Mouse (Mus musculus) embryo, embryonic 10 days (tissue): ENCODE measurements around the gene Mecr.

Source experiments
- DNase-seq: peaks from one replicate; pipeline ENCODE4 v3.0.0-alpha.2; 2015; ENCODE audit warnings: low spot score

The Mecr gene

DNA sequence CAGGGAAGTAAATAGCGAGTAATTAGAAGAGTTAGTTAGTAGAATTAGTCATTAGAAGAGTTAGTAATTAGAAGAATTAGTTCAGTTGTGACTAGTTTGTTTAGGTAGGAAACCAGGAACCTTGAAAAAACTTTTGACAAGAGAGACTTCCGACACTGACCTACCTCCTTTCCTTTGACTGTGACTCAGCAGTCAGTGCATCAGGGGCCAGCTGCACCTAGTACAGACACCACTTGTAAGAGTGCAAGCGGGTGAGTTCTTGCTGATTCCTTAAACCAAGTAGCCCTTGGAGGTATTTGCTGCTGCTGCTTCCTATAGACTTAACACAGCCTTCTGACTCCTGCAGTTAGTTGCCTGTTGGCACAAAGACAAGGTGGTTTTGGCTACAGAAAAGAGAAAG lies 47.4 kb downstream of the Mecr start:
- no peak for DNase-seq

DNA sequence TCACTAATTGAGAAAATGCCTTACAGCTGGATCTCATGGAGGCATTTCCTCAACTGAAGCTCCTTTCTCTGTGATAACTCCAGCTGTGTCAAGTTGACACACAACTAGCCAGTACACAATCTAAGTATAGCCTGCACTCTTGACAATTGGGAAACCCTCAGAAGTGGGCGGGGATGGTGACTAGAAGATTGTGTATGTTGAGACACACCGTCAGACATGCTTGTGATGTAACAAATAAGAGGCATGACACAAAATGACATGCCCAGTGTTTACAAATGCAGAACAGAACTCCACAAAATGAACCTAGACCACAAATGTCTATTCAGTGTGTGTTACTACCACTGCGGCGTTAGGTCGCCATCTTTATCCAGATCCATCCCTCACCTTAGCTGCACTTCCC lies 53.8 kb downstream of the Mecr start:
- no peak for DNase-seq

DNA sequence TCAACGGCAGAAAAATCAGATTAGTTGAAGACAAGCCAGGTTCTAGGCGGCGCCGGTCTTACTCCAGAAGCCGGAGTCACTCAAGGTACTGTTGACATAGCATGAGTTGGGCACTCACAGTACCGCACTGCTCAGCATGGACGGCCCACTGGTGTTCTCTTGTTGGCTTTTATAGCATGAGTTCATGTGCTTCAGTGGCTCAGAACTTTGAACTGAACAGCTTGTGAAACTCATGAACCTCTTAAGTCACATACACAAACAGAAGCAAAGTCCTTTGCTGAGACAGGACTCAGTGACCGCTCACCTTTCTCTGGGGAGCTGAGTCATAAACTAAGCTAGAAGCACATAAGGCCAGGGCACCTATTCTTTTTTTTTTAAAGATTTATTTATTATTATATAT lies 54.5 kb downstream of the Mecr start:
- no peak for DNase-seq

DNA sequence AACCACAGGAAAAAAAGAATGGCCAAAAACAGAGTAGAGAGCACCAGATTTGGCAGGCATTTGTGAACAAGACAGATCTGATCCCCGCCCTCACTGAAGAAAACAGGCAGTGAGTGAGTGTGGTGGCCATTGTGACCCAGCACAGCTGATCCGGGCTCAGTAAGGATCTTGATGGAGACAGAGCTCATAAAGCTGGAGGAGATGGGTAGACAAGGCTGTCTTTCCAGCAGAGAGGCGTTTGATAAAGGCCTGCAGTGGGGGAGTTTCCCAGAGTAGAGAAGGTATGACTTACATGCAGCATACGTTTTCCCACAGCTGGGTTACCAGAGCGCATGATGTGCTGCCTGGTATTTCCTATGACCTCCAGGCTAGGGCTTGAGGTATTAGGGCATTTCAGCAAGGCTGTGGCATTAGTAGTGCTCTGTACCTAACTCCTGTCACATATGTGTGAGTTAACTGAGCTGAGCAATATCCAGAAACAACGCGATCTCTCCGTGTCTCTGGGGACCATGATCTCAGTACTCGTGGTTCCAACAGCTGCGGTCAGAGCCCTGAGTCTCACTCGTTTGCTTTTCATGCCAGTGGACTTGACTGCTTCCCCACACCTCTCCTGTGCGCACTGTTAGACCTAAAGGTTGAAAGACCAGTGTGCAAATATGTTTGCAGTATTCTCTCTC lies 55.4 kb downstream of the Mecr start:
- no peak for DNase-seq

DNA sequence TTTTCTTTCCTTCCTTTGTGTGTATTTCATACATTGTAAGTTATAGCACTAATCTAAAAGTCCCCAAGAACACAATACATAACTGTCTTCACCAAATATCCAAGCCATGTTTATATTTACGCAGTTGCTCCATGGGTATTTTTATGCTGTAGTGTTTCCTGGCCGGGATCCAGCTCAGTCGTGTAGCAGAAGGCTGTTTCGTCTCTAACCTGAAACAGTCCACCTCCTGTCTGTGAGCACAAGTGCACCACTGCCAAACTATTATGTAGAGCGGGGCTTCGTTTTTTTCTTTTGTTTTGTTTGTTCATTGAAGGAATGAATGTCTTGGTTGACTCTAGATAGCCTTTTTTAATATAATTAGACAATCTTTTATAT lies 55.9 kb downstream of the Mecr start:
- no peak for DNase-seq

DNA sequence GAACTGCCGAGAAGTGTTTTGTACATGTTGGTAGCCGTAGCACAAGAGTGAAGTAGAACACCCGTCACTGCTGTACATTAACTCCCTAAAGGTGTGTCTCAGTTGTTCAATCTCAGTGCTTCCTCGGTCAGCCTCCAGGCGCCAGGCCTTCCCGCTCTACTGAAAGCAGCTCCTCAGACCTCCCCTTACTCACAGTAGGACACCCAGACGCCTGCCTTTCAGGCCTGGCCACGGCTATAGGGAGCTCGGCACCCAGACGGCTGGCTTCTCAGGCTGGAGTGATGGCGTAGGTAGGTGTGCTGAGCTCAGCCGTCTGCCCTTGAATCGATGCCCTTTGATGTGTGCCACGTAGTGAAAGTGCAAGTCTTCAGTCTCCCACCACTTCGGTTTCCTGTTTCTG lies 57.8 kb downstream of the Mecr start:
- no peak for DNase-seq

DNA sequence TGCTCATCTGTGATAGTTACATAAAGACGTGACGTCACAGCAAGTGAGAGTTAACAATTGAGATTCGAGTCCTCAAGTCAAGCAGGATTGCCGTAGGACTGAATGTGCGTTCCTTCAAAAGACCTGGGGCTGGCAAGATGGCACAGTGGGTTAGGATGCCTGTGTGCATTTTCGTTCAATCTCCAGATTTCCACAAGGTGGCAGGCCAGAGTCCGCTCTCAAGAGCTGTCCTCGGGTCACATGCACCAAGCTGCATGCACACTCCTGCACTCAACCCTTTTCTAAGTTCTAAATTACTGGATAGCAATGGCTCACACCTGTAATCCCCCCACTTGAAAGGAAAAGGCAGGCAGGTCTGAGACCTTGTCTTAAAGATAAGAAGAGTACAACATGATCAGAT lies 61.2 kb downstream of the Mecr start:
- DNase-seq = peak; percentile 72

DNA sequence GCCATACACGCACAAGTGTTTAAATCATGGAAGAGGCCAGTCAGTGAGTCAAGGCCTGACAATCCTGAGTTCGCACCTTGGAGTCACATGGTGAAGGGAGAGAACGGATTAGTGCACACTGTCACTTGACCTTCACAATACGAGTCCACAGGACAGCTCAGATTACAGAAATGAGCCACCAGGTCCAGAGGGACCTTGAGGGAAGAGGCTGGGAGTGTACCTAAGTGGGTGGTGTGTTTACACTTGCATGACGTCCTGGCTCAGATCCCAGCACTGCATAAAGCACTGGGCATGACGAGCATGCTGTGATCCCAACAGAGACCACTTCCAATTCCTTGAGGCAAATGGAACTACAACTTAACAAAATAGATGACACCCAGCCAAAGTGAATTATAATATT lies 63.2 kb downstream of the Mecr start:
- no peak for DNase-seq

DNA sequence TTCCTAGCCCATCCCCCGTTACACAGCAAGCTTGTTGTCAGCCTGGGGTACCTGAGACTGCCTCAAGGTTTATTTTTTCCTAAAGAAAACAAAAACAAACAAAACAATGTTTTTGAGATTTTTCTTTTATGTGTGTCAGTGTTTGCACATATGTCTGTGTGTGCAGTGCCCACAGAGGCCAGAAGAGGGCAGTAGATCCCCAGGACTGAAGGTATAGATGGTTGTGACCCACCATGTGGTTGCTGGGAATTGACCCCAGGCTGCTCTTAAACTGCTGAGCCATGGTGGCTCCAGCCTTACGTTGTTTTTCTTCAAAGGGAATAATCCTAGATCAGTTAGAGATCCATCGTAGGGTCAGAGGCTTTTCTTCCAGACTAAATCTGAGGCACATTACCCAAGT lies 64.6 kb downstream of the Mecr start:
- no peak for DNase-seq

DNA sequence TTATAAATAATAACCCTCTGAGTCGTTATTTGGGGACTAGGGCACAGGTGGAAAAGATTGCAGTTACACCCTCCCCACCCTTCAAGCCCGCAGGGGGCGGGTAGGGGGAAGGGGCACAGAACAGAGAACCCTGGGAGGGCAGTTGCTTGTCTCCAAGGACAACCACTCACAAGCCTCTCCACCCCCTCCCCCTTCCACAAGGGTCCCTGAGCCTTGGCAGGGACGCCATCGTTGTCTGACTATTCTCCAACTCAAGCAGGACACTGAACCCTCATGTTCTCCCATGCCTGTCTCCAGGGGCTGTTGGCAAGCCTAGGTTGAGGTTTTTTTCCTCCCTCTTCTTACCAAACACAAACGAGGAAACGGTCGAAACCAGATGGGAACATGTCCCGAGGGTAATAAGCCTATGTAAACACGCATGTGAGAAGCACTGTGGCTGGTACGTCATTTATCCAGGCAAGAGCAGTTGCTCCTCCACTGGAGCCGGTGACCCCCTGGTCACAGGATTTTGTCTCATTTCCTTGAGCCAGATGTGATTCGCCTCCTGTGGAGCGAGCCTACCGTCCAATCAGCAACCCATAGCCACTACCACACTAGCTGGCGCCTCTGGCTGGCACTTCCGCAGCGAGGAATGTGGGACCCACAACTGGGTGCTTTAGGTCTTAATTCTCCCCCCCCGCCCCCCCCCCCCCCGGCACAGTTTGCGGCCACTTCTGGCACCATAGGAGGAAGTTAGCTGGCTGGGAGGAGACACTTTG lies 67.1 kb downstream of the Mecr start:
- DNase-seq = peak; percentile 66

DNA sequence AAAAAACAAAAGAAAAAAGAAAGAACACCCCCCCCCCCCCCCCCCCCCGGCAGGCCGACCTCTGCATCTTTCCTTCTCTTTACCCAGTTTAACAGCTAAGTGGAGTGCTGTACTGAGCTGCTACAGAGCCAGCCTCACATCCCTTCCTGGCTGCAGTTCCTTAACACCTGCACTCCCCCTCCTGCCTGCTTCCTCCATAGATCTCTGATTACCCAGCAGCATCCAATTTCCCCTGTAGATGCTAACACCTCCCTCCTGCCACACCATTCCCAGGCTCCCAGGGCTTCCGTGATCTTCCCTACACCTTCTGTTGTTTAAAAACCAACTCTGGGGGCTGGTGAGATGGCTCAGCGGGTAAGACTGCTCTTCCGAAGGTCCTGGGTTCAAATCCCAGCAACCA lies 68.3 kb downstream of the Mecr start:
- no peak for DNase-seq

DNA sequence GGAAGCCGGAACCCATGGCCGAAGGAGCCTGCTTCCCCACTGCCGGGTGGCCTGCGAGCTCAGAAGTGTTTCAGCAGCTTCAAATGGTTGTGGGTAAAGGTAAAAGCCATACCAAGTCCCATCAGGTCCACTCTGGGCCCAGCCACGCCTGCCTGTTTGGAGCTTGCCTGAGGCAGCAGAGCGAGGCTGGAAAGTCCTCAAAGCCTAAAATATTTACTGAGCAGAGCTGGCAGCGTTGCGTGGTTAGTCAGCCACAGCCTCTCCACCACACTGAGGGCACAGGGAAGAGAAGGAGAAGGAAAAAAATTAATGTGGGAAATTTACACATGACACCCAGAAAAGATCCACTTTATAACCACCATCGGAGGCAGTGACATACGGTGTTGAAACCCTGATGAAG lies 70.3 kb downstream of the Mecr start:
- no peak for DNase-seq

DNA sequence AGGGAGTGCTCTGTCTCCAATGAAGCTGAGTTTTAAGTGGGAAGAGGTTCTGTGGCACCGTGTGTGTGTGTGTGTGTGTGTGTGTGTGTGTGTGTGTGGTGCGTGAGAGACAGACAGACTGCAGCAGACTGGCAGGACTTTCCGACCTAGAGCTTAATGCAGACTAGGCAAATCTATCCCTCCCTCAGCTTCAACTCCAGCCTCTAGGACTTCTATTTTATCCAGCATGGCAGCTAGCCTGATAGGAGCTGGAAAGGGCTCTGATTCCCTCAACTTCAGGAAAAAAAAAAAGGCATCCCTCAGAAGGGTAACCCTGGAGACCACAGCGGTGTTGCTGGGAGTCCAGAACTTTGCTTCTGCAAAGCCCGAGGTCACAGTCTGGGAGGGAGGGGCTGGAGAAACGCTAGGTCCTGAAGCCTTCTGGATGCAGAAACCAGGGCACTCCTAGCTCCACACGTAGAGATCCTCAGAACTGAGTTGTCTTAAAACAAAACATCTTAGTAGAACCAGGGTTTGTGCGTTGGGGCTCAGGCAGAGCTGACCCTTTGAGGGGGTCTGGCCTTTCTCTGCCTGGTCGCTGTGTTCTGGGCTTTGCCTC lies 70.9 kb downstream of the Mecr start:
- peak; percentile 52 for DNase-seq

DNA sequence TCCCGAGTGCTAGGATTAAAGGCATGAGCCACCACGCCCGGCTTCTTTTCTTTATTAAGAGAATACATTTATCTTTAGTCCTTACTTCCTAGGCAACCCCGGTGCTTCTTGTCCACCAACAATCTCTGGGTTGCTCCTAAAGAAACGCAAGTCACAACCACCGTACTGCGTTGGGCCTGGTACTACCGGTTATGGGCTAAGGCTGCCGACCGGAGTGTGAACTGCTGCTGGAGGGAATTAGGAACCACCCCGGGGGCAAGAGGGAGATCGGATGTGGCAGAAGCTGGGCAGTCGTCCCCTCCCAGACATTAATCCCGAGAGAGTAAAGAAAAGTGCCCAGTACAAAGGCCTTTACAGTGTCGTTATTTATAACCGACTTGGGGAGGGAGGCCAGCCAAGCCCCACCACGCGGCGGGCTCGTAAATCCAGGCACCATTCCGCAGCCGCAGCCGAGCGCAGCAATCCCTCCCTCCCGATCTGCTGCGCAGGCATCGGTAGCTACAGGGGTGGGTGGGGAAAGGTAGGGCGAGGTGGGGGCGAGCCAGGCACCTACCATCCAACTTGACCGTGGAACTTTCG lies 71.7 kb downstream of the Mecr start:
- DNase-seq = peak; percentile 75

DNA sequence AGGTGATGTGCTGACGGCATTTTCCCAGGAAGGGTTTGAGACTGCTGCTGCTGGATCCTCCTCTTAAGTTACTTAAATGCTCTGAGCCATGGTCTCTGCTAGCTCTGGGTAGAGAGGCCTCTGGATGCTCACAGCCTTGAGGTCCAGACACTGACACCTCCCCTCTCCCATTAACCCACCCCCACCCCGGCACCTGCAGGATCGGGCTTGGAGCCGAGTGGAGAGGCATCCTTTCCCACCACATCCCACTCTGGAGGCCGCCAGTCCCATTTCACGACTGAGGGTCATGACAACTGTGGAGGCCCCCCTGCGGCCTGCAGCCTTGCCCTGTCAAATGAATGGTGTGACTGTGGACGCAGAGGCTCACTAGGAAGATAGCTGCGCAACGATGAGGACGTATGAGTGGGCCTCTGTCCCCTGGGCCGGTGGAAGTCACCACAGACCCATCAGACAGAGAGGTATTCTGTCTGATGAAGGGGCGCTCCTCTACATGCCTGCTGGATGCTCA lies 72.6 kb downstream of the Mecr start:
- DNase-seq = no peak

DNA sequence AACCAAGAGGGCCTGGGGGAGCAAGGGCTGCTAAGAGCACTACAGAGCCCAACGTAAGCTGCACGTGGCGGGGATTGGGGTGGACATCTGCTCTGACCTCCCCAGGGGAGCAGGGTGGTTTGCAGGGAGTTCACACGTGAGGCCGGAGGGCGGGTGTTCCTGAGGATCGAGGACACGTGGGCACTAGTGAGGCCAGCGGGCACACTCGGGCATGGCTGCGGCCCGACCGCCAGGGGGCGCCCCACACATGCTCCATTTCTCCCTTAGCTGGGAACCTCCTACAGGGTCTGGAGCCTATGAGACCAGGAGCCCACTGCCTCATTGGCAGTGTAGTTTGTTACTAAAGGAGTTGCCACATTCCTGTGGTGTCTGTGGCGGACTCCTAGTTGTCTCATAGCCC lies 73.2 kb downstream of the Mecr start:
- peak; percentile 86 for DNase-seq

DNA sequence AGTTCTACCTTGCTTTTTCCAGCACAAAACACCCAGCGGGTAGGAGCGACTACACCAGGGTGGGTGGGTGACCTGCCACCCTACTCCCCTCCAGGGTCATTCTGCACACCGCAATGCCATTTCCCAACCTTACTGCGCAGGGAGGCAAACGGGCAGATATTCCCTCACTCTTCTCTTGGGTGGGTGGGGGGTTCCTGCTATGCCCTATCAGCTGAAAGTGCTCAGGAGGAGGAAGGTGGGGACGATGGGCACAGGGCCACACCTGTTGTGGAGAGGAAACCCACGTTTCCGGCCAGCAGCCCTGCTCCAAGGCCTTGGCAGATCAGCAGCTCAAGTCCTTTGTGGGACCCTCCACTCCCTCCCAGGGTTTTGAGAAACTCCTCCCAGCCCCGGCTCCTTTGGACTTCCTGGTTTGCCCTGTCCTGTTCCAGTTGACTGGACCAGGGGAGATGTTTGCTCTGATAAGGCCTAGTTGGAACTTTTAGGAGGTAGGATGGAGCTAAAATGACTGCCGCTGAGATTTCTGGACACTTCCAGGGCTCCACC lies 73.8 kb downstream of the Mecr start:
- no peak for DNase-seq
